Mouse (Mus musculus) CH12.LX (cell line): Measurements from ENCODE around the gene Clec4d. TPM values are rescaled to one million over a fixed set of nuclear protein-coding genes. Genes with fewer than 3 reads are reported as not detected.
A peak's percentile ranks its signal among the peaks of the same experiment; 100 is the strongest.

ENCODE experiments used
- DNase-seq: peaks from one replicate; pipeline ENCODE4 v3.0.0-alpha.2; 2013; ENCODE audit errors: extremely low read depth
- H3K27ac ChIP-seq: 2 replicates; pipeline ENCODE4 v1.5.1; 2012; ENCODE audit warnings: low read depth, mild to moderate bottlenecking, control low read depth, moderate library complexity; ENCODE audit not compliant: insufficient read depth
- H3K27me3 ChIP-seq: replicated peaks from 2 replicates; pipeline ENCODE3; 2012; ENCODE audit warnings: inconsistent platforms
- H3K36me3 ChIP-seq, 2 experiments: replicated peaks in 1 of 2; 2 replicates each; pipeline versions ENCODE3 to v1.6.1; 2012; ENCODE audit warnings: inconsistent platforms in 1 of 2, low read length in 1 of 2, mild to moderate bottlenecking in 1 of 2, mixed read lengths in 1 of 2, moderate library complexity in 1 of 2; ENCODE audit not compliant: control insufficient read depth in 1 of 2, insufficient read depth in 1 of 2
- H3K4me1 ChIP-seq, 2 experiments: 2 replicates each; pipeline ENCODE4 v1.6.1; 2012; ENCODE audit warnings: inconsistent platforms in 1 of 2, moderate library complexity in 1 of 2; ENCODE audit not compliant: insufficient read depth in 2 of 2, control insufficient read depth in 1 of 2
- H3K4me2 ChIP-seq: 2 replicates; pipeline ENCODE4 v1.6.1; 2012; ENCODE audit warnings: low read depth, mild to moderate bottlenecking, control low read depth; ENCODE audit not compliant: poor library complexity, insufficient read depth, severe bottlenecking
- H3K4me3 ChIP-seq, 3 experiments: fragments of 150-350 bp in 1 of 3; sonication (generic) in 1 of 3; replicated peaks in 1 of 3; 2 replicates each; pipeline versions ENCODE3 to v1.5.1; 2011 to 2012; ENCODE audit warnings: low read depth in 2 of 3, low read length in 2 of 3, mild to moderate bottlenecking in 2 of 3, moderate library complexity in 2 of 3, control low read depth in 1 of 3, improper control_type of control experiment in 1 of 3, inconsistent platforms in 1 of 3, mixed read lengths in 1 of 3; ENCODE audit not compliant: poor library complexity in 1 of 3
- H3K79me2 ChIP-seq: replicated peaks from 2 replicates; pipeline ENCODE4 v1.6.1; 2012; ENCODE audit warnings: mild to moderate bottlenecking, moderate library complexity; ENCODE audit not compliant: control insufficient read depth, poor library complexity, insufficient read depth, severe bottlenecking; ENCODE audit errors: extremely low read depth
- H3K9ac ChIP-seq: 2 replicates; pipeline ENCODE4 v1.6.1; 2012; ENCODE audit warnings: low read depth, mild to moderate bottlenecking, control low read depth, moderate library complexity; ENCODE audit not compliant: insufficient read depth
- H3K9me3 ChIP-seq: replicated peaks from 2 replicates; pipeline ENCODE3; 2012; ENCODE audit warnings: low read length, inconsistent platforms, mixed read lengths
- BHLHE40 ChIP-seq: IDR thresholded peaks from 2 replicates; pipeline ENCODE4 v1.6.1; 2011; ENCODE audit warnings: mild to moderate bottlenecking, low read depth, low read length, improper control_type of control experiment
- CHD1 ChIP-seq: IDR thresholded peaks from 2 replicates; pipeline ENCODE4 v1.6.1; 2012; ENCODE audit warnings: low read depth, low read length, improper control_type of control experiment, inconsistent platforms
- CTCF ChIP-seq, 2 experiments: IDR thresholded peaks in 1 of 2; conservative IDR thresholded peaks in 1 of 2; 2 replicates each; pipeline ENCODE4 v1.5.1; 2011 to 2012; ENCODE audit warnings: low read depth in 2 of 2, low read length in 2 of 2, improper control_type of control experiment in 1 of 2, inconsistent platforms in 1 of 2, mild to moderate bottlenecking in 1 of 2, moderate library complexity in 1 of 2
- E2F4 ChIP-seq: IDR thresholded peaks from 2 replicates; pipeline ENCODE4 v1.6.1; 2011; ENCODE audit warnings: low read depth, low read length, improper control_type of control experiment; ENCODE audit not compliant: insufficient replicate concordance
- ELF1 ChIP-seq: IDR thresholded peaks from 2 replicates; pipeline ENCODE4 v1.6.1; 2014; ENCODE audit warnings: low read depth, mild to moderate bottlenecking, inconsistent platforms, low read length, improper control_type of control experiment
- EP300 ChIP-seq: IDR thresholded peaks from 2 replicates; pipeline ENCODE4 v1.6.1; 2011; ENCODE audit warnings: low read length, improper control_type of control experiment
- ETS1 ChIP-seq: conservative IDR thresholded peaks from 2 replicates; pipeline ENCODE4 v1.6.1; 2012; ENCODE audit warnings: low read depth, mild to moderate bottlenecking, inconsistent platforms, low read length, improper control_type of control experiment, moderate library complexity
- GABPA ChIP-seq: IDR thresholded peaks from 2 replicates; pipeline ENCODE4 v1.6.1; 2012; ENCODE audit warnings: low read depth, low read length, improper control_type of control experiment, inconsistent platforms; ENCODE audit not compliant: insufficient replicate concordance
- IRF4 ChIP-seq: IDR thresholded peaks from 2 replicates; pipeline ENCODE4 v1.6.1; 2014; ENCODE audit warnings: low read depth, mild to moderate bottlenecking, inconsistent platforms, low read length, improper control_type of control experiment
- JUND ChIP-seq: conservative IDR thresholded peaks from 2 replicates; pipeline ENCODE4 v1.6.1; 2011; ENCODE audit warnings: low read depth, low read length, improper control_type of control experiment
- MAFK ChIP-seq: IDR thresholded peaks from 2 replicates; pipeline ENCODE4 v1.6.1; 2011; ENCODE audit warnings: low read length, improper control_type of control experiment; ENCODE audit not compliant: insufficient replicate concordance
- MAX ChIP-seq: IDR thresholded peaks from 2 replicates; pipeline ENCODE4 v1.6.1; 2011; ENCODE audit warnings: low read length, improper control_type of control experiment
- MAZ ChIP-seq: IDR thresholded peaks from 2 replicates; pipeline ENCODE4 v1.6.1; 2012; ENCODE audit warnings: low read depth, mild to moderate bottlenecking, inconsistent platforms, low read length, improper control_type of control experiment, moderate library complexity
- NRF1 ChIP-seq: IDR thresholded peaks from 2 replicates; pipeline ENCODE4 v1.6.1; 2014; ENCODE audit warnings: low read depth, mild to moderate bottlenecking, inconsistent platforms, low read length, improper control_type of control experiment, moderate library complexity
- POLR2A ChIP-seq: IDR thresholded peaks from 2 replicates; pipeline ENCODE4 v1.6.1; 2011; ENCODE audit warnings: low read depth, mild to moderate bottlenecking, improper control_type of control experiment, low read length
- POLR2AphosphoS2 ChIP-seq: IDR thresholded peaks from 2 replicates; pipeline ENCODE4 v1.6.1; 2011; ENCODE audit warnings: low read depth, low read length, improper control_type of control experiment
- RAD21 ChIP-seq: IDR thresholded peaks from 2 replicates; pipeline ENCODE4 v1.6.1; 2011; ENCODE audit warnings: low read depth, mild to moderate bottlenecking, low read length, improper control_type of control experiment, moderate library complexity
- RCOR1 ChIP-seq: conservative IDR thresholded peaks from 2 replicates; pipeline ENCODE4 v1.6.1; 2012; ENCODE audit warnings: low read depth, mild to moderate bottlenecking, inconsistent platforms, low read length, improper control_type of control experiment
- SIN3A ChIP-seq: IDR thresholded peaks from 2 replicates; pipeline ENCODE4 v1.6.1; 2012; ENCODE audit warnings: low read length, improper control_type of control experiment, inconsistent platforms
- SMC3 ChIP-seq: IDR thresholded peaks from 2 replicates; pipeline ENCODE4 v1.6.1; 2011; ENCODE audit warnings: low read depth, low read length, improper control_type of control experiment
- TCF12 ChIP-seq: IDR thresholded peaks from 2 replicates; pipeline ENCODE4 v1.6.1; 2014; ENCODE audit warnings: low read depth, mild to moderate bottlenecking, inconsistent platforms, low read length, improper control_type of control experiment
- UBTF ChIP-seq: IDR thresholded peaks from 2 replicates; pipeline ENCODE4 v1.6.1; 2012; ENCODE audit warnings: low read depth, mild to moderate bottlenecking, inconsistent platforms, low read length, improper control_type of control experiment, moderate library complexity
- USF2 ChIP-seq: conservative IDR thresholded peaks from 2 replicates; pipeline ENCODE4 v1.6.1; 2011; ENCODE audit warnings: low read depth, low read length, improper control_type of control experiment
- ZC3H11A ChIP-seq: IDR thresholded peaks from 2 replicates; pipeline ENCODE4 v1.6.1; 2012; ENCODE audit warnings: low read depth, mild to moderate bottlenecking, inconsistent platforms, low read length, improper control_type of control experiment
- ZKSCAN1 ChIP-seq: IDR thresholded peaks from 2 replicates; pipeline ENCODE4 v1.6.1; 2012; ENCODE audit warnings: low read depth, inconsistent platforms, low read length, improper control_type of control experiment, borderline replicate concordance
- ZMIZ1 ChIP-seq: IDR thresholded peaks from 2 replicates; pipeline ENCODE4 v1.6.1; 2012; ENCODE audit warnings: low read depth, mild to moderate bottlenecking, inconsistent platforms, low read length, improper control_type of control experiment
- ZNF384 ChIP-seq: IDR thresholded peaks from 2 replicates; pipeline ENCODE4 v1.6.1; 2012; ENCODE audit warnings: low read depth, low read length, improper control_type of control experiment, inconsistent platforms
- dilution Hi-C: fragments of 300-500 bp; cut with MboI; formaldehyde crosslinking; loops from 2 replicates; pipeline ENCODE4 v1.14.3; 2020; ENCODE audit warnings: low sequenced_read_pairs; ENCODE audit not compliant: extremely low pct_unique_long_range_greater_than_20kb, extremely low pct_ligation_motif_present
- in situ Hi-C: fragments of 300-500 bp; cut with MboI; formaldehyde crosslinking; loops from 3 replicates; pipeline ENCODE4 v1.14.3; 2019; ENCODE audit warnings: low sequenced_read_pairs, low pct_ligation_motif_present, low pct_unique_long_range_greater_than_20kb, mixed read lengths
- polyA plus RNA-seq: library from polyadenylated mRNA; unstranded; fragments of >175 nt; gene quantifications from 2 replicates; pipeline ENCODE4 v1.2.1, GENCODE M21; 2012; ENCODE audit warnings: low read depth; ENCODE audit not compliant: insufficient read length
- total RNA-seq, 2 experiments: library from RNA; depleted of rRNA; stranded (reverse); fragments of 300-350 nt in 1 of 2; fragments of >200 nt in 1 of 2; gene quantifications; 2 replicates each; pipeline ENCODE4 v1.2.3; 2012 to 2014

The Clec4d gene
- total and polyA plus RNA-seq, 3 experiments = not detected

GRCm38 (mm10) chr6:123264194-123264593 is 2.3 kb downstream of the Clec4d start:
- dilution Hi-C loops = no loop called here
- Histone ChIP-seq H3K79me2 (no peaks in the 10 kb centered on the region), H3K27me3 (no peaks in the 10 kb centered on the region), H3K4me3 (no peak overlapping the region), H3K4me2 (no peak overlapping the region), H3K9ac (no peak overlapping the region), H3K9me3 (no peaks in the 10 kb centered on the region), H3K27ac (no peak overlapping the region), H3K4me1 (peaks cover 3 to 8% of the 10 kb centered on the region in 2 experiments), H3K36me3 (no peaks in the 10 kb centered on the region)
- no peak for DNase-seq
- no peak for TF ChIP-seq SMC3
- TF ChIP-seq IRF4 = no peak
- no peak for TF ChIP-seq E2F4
- TF ChIP-seq ZKSCAN1 = no peak
- TF ChIP-seq ETS1 = no peak
- no peak for TF ChIP-seq JUND
- TF ChIP-seq UBTF = no peak
- TF ChIP-seq MAX = no peak
- TF ChIP-seq USF2 = no peak
- no peak for TF ChIP-seq SIN3A
- TF ChIP-seq BHLHE40 = no peak
- TF ChIP-seq ZC3H11A = no peak
- in situ Hi-C loops = no loop called here

GRCm38 (mm10) chr6:123265809-123266208 is 3.9 kb downstream of the Clec4d start:
- dilution Hi-C loops = no loop called here
- no peak overlapping the region for H3K4me3 ChIP-seq
- no peaks in the 10 kb centered on the region for H3K27me3 ChIP-seq

DNA sequence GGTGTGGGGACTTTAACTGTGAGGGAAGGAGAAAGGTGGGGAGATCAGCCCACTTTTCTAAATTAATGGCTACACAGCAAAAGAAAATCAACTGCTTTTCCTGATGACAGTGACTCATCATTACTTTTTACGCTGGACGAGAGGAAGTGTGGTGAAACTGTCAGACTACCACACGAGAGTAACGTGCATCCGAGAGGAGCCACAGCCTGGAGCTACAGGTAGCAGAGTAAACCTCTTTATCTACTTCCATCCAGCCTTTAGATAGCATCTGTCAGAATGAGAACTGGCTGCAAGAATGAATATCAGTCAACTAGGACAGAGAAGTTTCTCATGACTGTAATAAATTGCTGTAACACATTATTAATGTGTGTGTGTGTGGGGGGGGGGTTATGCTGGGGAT is 5.0 kb downstream of the Clec4d start:
- in situ Hi-C loops (no loop called here), dilution Hi-C loops (no loop called here)
- Histone ChIP-seq H3K4me2 (no peak overlapping the region), H3K27ac (no peak overlapping the region), H3K4me1 (peaks cover 3 to 8% of the 10 kb centered on the region in 2 experiments), H3K4me3 (no peak overlapping the region), H3K9me3 (no peaks in the 10 kb centered on the region), H3K9ac (no peak overlapping the region), H3K27me3 (no peaks in the 10 kb centered on the region), H3K79me2 (no peaks in the 10 kb centered on the region), H3K36me3 (no peaks in the 10 kb centered on the region)
- TF ChIP-seq RCOR1 = no peak
- TF ChIP-seq RAD21 = no peak
- TF ChIP-seq TCF12 = no peak
- TF ChIP-seq EP300 = no peak
- TF ChIP-seq POLR2AphosphoS2 = no peak
- no peak for TF ChIP-seq BHLHE40
- no peak for TF ChIP-seq ETS1
- TF ChIP-seq ZC3H11A = no peak
- TF ChIP-seq ZMIZ1 = no peak
- no peak for TF ChIP-seq CTCF (conservative IDR thresholded peaks at IDR 0.05 in 1 of 2, IDR thresholded peaks at IDR 0.05 in 1 of 2; ENCODE audit: low read depth in 2 of 2, low read length in 2 of 2)
- TF ChIP-seq ZNF384 = no peak
- no peak for TF ChIP-seq ZKSCAN1
- no peak for TF ChIP-seq NRF1
- no peak for TF ChIP-seq E2F4
- TF ChIP-seq CHD1 = no peak
- no peak for TF ChIP-seq MAZ
- TF ChIP-seq POLR2A = no peak
- TF ChIP-seq ELF1 = no peak
- TF ChIP-seq UBTF = no peak
- TF ChIP-seq SIN3A = no peak
- DNase-seq = no peak

More at GRCm38 (mm10) chr6:123265809-123266208, 3.9 kb downstream of the Clec4d start:
- no peaks in the 10 kb centered on the region for H3K9me3 ChIP-seq
- no peaks in the 10 kb centered on the region for H3K36me3 ChIP-seq
- DNase-seq = no peak
- no peak overlapping the region for H3K9ac ChIP-seq
- no peaks in the 10 kb centered on the region for H3K79me2 ChIP-seq
- in situ Hi-C loops = no loop called here
- H3K27ac ChIP-seq = no peak overlapping the region
- peaks cover 3 to 8% of the 10 kb centered on the region in 2 experiments for H3K4me1 ChIP-seq
- H3K4me2 ChIP-seq = no peak overlapping the region
- TF ChIP-seq USF2 = no peak
- TF ChIP-seq GABPA = no peak
- peak; percentile 15; the same call in 1 of the 2 replicates for TF ChIP-seq MAFK
